Mouse (Mus musculus) liver, embryonic 14.5 days (tissue): ENCODE data around the gene Armh2. TPM values are rescaled to one million over a fixed set of nuclear protein-coding genes. Genes with fewer than 3 reads are reported as not detected.
A peak's percentile ranks its signal among the peaks of the same experiment; 100 is the strongest.

Experiments
- ATAC-seq: fragments of 200-750 bp; cut with Nextera tagmentation; 2 replicates; pipeline ENCODE4 v1.8.0; 2017; ENCODE audit warnings: moderate number of reproducible peaks, mild to moderate bottlenecking, moderate library complexity; ENCODE audit not compliant: insufficient read depth
- DNase-seq, 3 experiments: peaks; one replicate each; pipeline ENCODE4 v3.0.0-alpha.2; 2012 to 2013; ENCODE audit warnings: low read depth in 3 of 3, low spot score in 3 of 3
- H3K27ac ChIP-seq: fragments of 300-500 bp; sonication (generic); 2 replicates; pipeline ENCODE4 v1.5.1; 2014; ENCODE audit warnings: moderate library complexity, mild to moderate bottlenecking, control low read depth, inconsistent platforms
- H3K27me3 ChIP-seq: fragments of 300-500 bp; sonication (generic); 2 replicates; pipeline ENCODE4 v1.6.1; 2014; ENCODE audit warnings: mild to moderate bottlenecking, low read length, moderate library complexity; ENCODE audit not compliant: control insufficient read depth, insufficient read depth
- H3K36me3 ChIP-seq: fragments of 300-500 bp; sonication (generic); replicated peaks from 2 replicates; pipeline ENCODE4 v1.6.1; 2014; ENCODE audit warnings: low read depth; ENCODE audit not compliant: control insufficient read depth, insufficient read depth
- H3K4me1 ChIP-seq, 2 experiments: fragments of 200-500 bp in 1 of 2; fragments of 300-500 bp in 1 of 2; sonication (generic) in 1 of 2; replicated peaks; 2 replicates each; pipeline ENCODE4 v1.6.1; 2012 to 2014; ENCODE audit warnings: antibody characterized with exemption in 1 of 2, inconsistent platforms in 1 of 2, low read length in 1 of 2; ENCODE audit not compliant: control insufficient read depth in 2 of 2, insufficient read depth in 2 of 2
- H3K4me2 ChIP-seq: fragments of 300-500 bp; sonication (generic); 2 replicates; pipeline ENCODE4 v1.6.1; 2014; ENCODE audit warnings: low read depth, mild to moderate bottlenecking, control low read depth, moderate library complexity
- H3K4me3 ChIP-seq, 2 experiments: fragments of 200-500 bp in 1 of 2; fragments of 300-500 bp in 1 of 2; sonication (generic) in 1 of 2; 2 replicates each; pipeline ENCODE4 v1.5.1; 2012 to 2014; ENCODE audit warnings: low read depth in 2 of 2, low read length in 2 of 2, mild to moderate bottlenecking in 2 of 2, control low read depth in 1 of 2, inconsistent platforms in 1 of 2, moderate library complexity in 1 of 2; ENCODE audit not compliant: insufficient read depth in 1 of 2
- H3K9ac ChIP-seq: fragments of 300-500 bp; sonication (generic); replicated peaks from 2 replicates; pipeline ENCODE4 v1.6.1; 2014; ENCODE audit warnings: mild to moderate bottlenecking, control low read depth, moderate library complexity
- H3K9me3 ChIP-seq: fragments of 300-500 bp; sonication (generic); 2 replicates; pipeline ENCODE4 v1.6.1; 2016; ENCODE audit warnings: low read length, mixed read lengths; ENCODE audit not compliant: control insufficient read depth
- CTCF ChIP-seq: IDR thresholded peaks from 2 replicates; pipeline ENCODE4 v1.5.1; 2016; ENCODE audit warnings: antibody characterized with exemption, low read depth, control low read depth
- EP300 ChIP-seq: IDR thresholded peaks from 2 replicates; pipeline ENCODE4 v1.6.1; 2016; ENCODE audit warnings: antibody characterized with exemption, low read depth
- WGBS: fragments of 180-500 bp; shearing (Covaris S2); extraction: QIAGEN DNeasy Blood & Tissue Kit; methylation state at CpG from one replicate; pipeline ENCODE4 v1.1.7; 2014; ENCODE audit not compliant: insufficient replicate concordance; 5-methylcytosine and 5-hydroxymethylcytosine counted together
- polyA plus RNA-seq, 2 experiments: library from polyadenylated mRNA; depleted of rRNA in 1 of 2; stranded (reverse) in 1 of 2; unstranded in 1 of 2; fragments of >200 nt; fragmentation: Nextera tagmentation in 1 of 2; extraction: Ambion mirVana in 1 of 2; gene quantifications; 2 replicates each; pipeline versions ENCODE4 v1.2.1 to v1.2.3; 2012 to 2014

The Armh2 gene
- polyA plus RNA-seq, 2 experiments = not detected

GRCm38 (mm10) chr13:24776146-24776844 is 35.3 kb downstream of the Armh2 start:
- H3K4me3 ChIP-seq = no peak overlapping the region
- DNase-seq (peak; percentile 50 to 67 (median 57)), ATAC-seq (peak; percentile 53; the same call in 1 of the 2 replicates)
- H3K27ac ChIP-seq = no peak overlapping the region
- no peaks in the 10 kb centered on the region for H3K36me3 ChIP-seq
- no peak overlapping the region for H3K4me2 ChIP-seq
- H3K4me1 ChIP-seq = no peaks in the 10 kb centered on the region
- no peaks in the 10 kb centered on the region for H3K9me3 ChIP-seq
- no peaks in the 10 kb centered on the region for H3K27me3 ChIP-seq
- no peak overlapping the region for H3K9ac ChIP-seq
- TF ChIP-seq CTCF = peak; percentile 96
- TF ChIP-seq EP300 = no peak
- WGBS = 39% methylated on average over 7 of the region's 7 CpGs

DNA sequence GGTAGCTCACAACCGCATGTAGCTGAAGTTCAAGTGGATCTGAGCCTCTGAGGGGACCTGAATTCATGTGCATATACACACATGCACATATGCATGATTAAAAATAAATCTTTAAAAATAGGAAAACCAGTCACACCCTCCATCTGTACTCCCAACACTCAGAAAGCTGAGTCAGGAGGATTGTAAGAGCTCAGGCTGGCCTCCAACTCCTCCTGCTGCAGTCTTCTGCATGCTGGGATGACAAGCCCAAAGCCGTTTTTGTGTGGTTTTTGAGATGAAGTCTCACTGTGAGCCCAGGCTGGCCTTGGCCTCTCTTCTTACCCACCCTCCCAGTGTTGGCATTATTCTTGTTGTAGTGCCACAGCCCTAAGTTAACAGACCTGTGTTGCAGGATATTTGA is 37.0 kb downstream of the Armh2 start:
- Histone ChIP-seq H3K36me3 (no peaks in the 10 kb centered on the region), H3K4me1 (no peaks in the 10 kb centered on the region), H3K9me3 (no peaks in the 10 kb centered on the region), H3K4me2 (no peak overlapping the region), H3K9ac (no peak overlapping the region), H3K27me3 (no peaks in the 10 kb centered on the region), H3K4me3 (no peak overlapping the region), H3K27ac (no peak overlapping the region)
- TF ChIP-seq EP300 (no peak), CTCF (no peak)
- 47% methylated on average over 2 of the region's 2 CpGs for WGBS
- ATAC-seq (no peak), DNase-seq (no peak)

DNA sequence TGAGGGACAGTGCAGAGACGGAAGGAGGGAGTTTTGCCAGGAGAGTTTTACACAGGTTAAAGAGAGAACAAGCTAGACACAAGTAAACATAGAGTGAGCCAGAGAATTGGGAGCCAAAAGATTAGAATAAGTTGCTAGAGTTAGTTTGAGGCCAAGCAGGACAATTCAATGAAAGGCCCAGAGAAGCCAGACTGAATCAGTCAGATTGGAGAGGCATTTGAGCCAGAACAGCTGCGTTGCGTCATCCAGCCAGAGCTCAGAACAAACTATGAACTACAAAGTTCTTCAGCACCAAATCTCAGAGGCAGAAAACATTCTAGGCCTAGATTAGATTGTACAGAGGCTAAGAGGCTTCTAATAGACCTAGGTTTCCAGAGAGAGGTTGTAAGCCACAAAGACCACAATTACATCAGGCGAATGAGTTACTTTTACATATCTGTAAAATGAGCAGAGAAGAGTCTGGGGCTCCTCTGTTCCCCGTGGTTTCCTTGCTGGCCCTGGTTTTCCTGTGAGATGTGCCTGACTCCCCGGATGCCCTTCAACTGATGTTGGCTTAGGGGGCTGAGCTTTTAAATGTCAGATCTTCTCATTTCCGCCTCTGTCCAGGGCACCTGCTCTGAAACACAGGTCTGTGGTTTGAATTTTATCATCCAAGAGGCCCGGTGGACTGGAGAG is 37.8 kb downstream of the Armh2 start:
- Histone ChIP-seq H3K4me1 (no peaks in the 10 kb centered on the region), H3K4me3 (no peak overlapping the region), H3K9me3 (no peaks in the 10 kb centered on the region), H3K27ac (no peak overlapping the region), H3K9ac (no peak overlapping the region), H3K4me2 (no peak overlapping the region), H3K27me3 (no peaks in the 10 kb centered on the region), H3K36me3 (no peaks in the 10 kb centered on the region)
- no peak for TF ChIP-seq EP300
- no peak for TF ChIP-seq CTCF
- ATAC-seq = no peak
- WGBS = 48% methylated on average over 8 of the region's 8 CpGs
- DNase-seq = no peak

DNA sequence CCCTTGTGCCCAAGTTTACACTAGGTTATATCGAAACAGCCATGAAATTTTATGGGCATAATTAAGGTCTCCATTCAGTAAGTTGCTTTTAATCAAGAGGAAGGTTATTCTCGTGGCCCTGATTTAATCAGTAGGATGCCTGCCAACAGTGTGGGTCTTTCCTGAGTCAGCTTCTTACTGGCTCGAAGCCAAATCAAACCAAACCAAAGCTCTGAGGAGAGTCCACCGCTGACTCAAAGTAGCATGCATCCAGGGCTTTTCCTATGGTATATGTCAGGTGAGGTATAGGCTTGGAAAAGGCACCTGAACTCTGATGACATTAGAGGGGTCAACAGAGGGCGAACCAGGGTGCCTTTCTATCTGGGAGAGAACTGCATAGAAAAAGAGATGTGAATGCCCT is 40.9 kb downstream of the Armh2 start:
- Histone ChIP-seq H3K4me3 (no peak overlapping the region), H3K4me1 (no peaks in the 10 kb centered on the region), H3K27ac (no peak overlapping the region), H3K27me3 (no peaks in the 10 kb centered on the region), H3K9ac (no peak overlapping the region), H3K36me3 (no peaks in the 10 kb centered on the region), H3K4me2 (no peak overlapping the region), H3K9me3 (no peaks in the 10 kb centered on the region)
- 54% methylated on average over 5 of the region's 5 CpGs for WGBS
- TF ChIP-seq EP300 = no peak
- DNase-seq (no peak), ATAC-seq (no peak)

DNA sequence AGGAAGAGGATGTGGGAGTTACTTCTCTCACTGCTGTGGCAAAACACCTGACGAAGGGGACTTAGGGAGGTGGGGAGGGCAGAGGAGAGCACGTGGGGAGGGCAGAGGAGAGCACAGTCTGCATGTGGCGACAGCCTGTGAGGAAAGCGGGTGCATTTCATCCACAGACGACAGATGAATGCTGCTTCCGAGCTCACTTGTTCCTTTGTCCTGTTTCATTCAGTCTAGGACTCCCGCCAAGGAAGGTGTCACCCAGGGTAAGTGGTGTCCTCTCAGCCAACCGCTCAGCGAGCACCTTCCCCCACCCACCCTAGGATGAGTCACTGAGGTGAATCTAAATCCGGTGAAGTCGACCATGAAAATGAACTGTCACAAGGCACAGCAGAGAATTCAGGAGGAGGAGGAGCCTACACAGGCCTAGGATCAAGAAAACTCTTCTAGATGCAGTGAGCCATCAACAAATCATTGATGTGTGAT is 45.0 kb downstream of the Armh2 start:
- 47% methylated on average over 11 of the region's 11 CpGs for WGBS

More for the DNA sequence above, 45.0 kb downstream of the Armh2 start:
- DNase-seq (no peak), ATAC-seq (no peak)
- no peak for TF ChIP-seq CTCF
- no peak for TF ChIP-seq EP300
- no peak overlapping the region for H3K27ac ChIP-seq
- H3K4me1 ChIP-seq = no peaks in the 10 kb centered on the region
- H3K4me3 ChIP-seq = no peak overlapping the region
- no peaks in the 10 kb centered on the region for H3K9me3 ChIP-seq
- no peaks in the 10 kb centered on the region for H3K36me3 ChIP-seq
- no peak overlapping the region for H3K4me2 ChIP-seq
- H3K9ac ChIP-seq = no peak overlapping the region
- no peaks in the 10 kb centered on the region for H3K27me3 ChIP-seq
